Mouse (Mus musculus) embryo, embryonic 10 days (tissue): Measurements from ENCODE around the gene Lepr.
"Not testable (repeated sequence)": the region's sequence is repeated elsewhere in the genome, so short reads cannot be mapped to it uniquely, and the experiment has no call there.

Source experiments
- DNase-seq: peaks from one replicate; pipeline ENCODE4 v3.0.0-alpha.2; 2015; ENCODE audit warnings: low spot score

Gene Lepr

GRCm38 (mm10) chr4:101715805-101716204 is 1.4 kb upstream of the Lepr start:
- no peak for DNase-seq

GRCm38 (mm10) chr4:101718991-101719580 is 1.9 kb downstream of the Lepr start:
- DNase-seq, result peak; percentile 23

GRCm38 (mm10) chr4:101721705-101722104 is 4.5 kb downstream of the Lepr start:
- no peak for DNase-seq

- no peak for DNase-seq
Measured at GRCm38 (mm10) chr4:101741973-101742372, 24.8 kb downstream of the Lepr start.

GRCm38 (mm10) chr4:101745534-101745933 is 28.3 kb downstream of the Lepr start:
- DNase-seq, result no peak

- no peak for DNase-seq
Measured at GRCm38 (mm10) chr4:101760490-101760889, 43.3 kb downstream of the Lepr start.

GRCm38 (mm10) chr4:101843923-101844322 is 126.7 kb downstream of the Lepr start, which contains the start of gene B020004J07Rik:
B020004J07Rik (minus strand) TSS chr4:101844023.
- DNase-seq, result not testable (repeated sequence)

- DNase-seq, result no peak
Measured at GRCm38 (mm10) chr4:101850908-101851307, 133.7 kb downstream of the Lepr start.

- peak; percentile 56 for DNase-seq
Measured at GRCm38 (mm10) chr4:101860873-101861272, 143.7 kb downstream of the Lepr start.

- no peak for DNase-seq
Measured at GRCm38 (mm10) chr4:101862289-101862688, 145.1 kb downstream of the Lepr start.
